Mouse (Mus musculus) CH12F3 (cell line): ENCODE results near the gene Prdm13.

ENCODE experiments used
- in situ Hi-C: fragments of 300-500 bp; cut with MboI; formaldehyde crosslinking; loops from 2 replicates; pipeline ENCODE4 v1.14.3; 2020; ENCODE audit warnings: low sequenced_read_pairs

Gene Prdm13

GRCm38 (mm10) chr4:21678101-21678974, 7.4 kb downstream of the Prdm13 start:
- in situ Hi-C loops: no loop called here

- in situ Hi-C loops: no loop called here
Observed at GRCm38 (mm10) chr4:21674691-21675090, 11.1 kb downstream of the Prdm13 start.

- in situ Hi-C loops: no loop called here
Observed at GRCm38 (mm10) chr4:21674042-21674441, 11.7 kb downstream of the Prdm13 start.

GRCm38 (mm10) chr4:21665961-21666360, 19.8 kb downstream of the Prdm13 start:
- in situ Hi-C loops: no loop called here

GRCm38 (mm10) chr4:21658184-21658583, 27.6 kb downstream of the Prdm13 start:
- in situ Hi-C loops: no loop called here

GRCm38 (mm10) chr4:21629275-21629583, 56.5 kb downstream of the Prdm13 start:
- in situ Hi-C loops: no loop called here

- in situ Hi-C loops: no loop called here
Observed at GRCm38 (mm10) chr4:21628367-21629274, 57.1 kb downstream of the Prdm13 start.
